Mouse (Mus musculus) gonadal fat pad, adult 2 months (tissue): Measurements from ENCODE around the gene Tesk2. TPM values are rescaled to one million over a fixed set of nuclear protein-coding genes. Genes with fewer than 3 reads are reported as not detected.

ENCODE experiments used
- DNase-seq: peaks from one replicate; pipeline ENCODE4 v3.0.0-alpha.2; 2012; ENCODE audit warnings: low read depth
- polyA plus RNA-seq: library from polyadenylated mRNA; depleted of rRNA; stranded (reverse); fragments of >200 nt; gene quantifications from 2 replicates; pipeline ENCODE4 v1.2.3, GENCODE M21; 2012

Gene Tesk2
- polyA plus RNA-seq, 1 experiment: 12.7 TPM

GRCm38 (mm10) chr4:116712536-116712935, 8.2 kb upstream of the Tesk2 start:
- no peak for DNase-seq

- no peak for DNase-seq
Measured at GRCm38 (mm10) chr4:116719396-116719795, 1.4 kb upstream of the Tesk2 start.

GRCm38 (mm10) chr4:116721098-116721628, 415 bp downstream of the Tesk2 start:
- no peak for DNase-seq

GRCm38 (mm10) chr4:116722230-116722629, 1.5 kb downstream of the Tesk2 start:
- no peak for DNase-seq

- no peak for DNase-seq
Measured at GRCm38 (mm10) chr4:116725444-116725843, 4.7 kb downstream of the Tesk2 start.

- no peak for DNase-seq
Measured at GRCm38 (mm10) chr4:116727401-116727800, 6.7 kb downstream of the Tesk2 start.

- DNase-seq: no peak
Measured at GRCm38 (mm10) chr4:116729532-116729931, 8.8 kb downstream of the Tesk2 start.

GRCm38 (mm10) chr4:116731077-116731476, 10.3 kb downstream of the Tesk2 start:
- no peak for DNase-seq

GRCm38 (mm10) chr4:116732355-116732754, 11.6 kb downstream of the Tesk2 start:
- DNase-seq: no peak

- DNase-seq: no peak
Measured at GRCm38 (mm10) chr4:116734996-116735395, 14.2 kb downstream of the Tesk2 start.

GRCm38 (mm10) chr4:116738972-116739751, 18.4 kb downstream of the Tesk2 start:
- no peak for DNase-seq

- DNase-seq: no peak
Measured at GRCm38 (mm10) chr4:116749750-116750149, 29.0 kb downstream of the Tesk2 start.

GRCm38 (mm10) chr4:116761914-116762313, 41.2 kb downstream of the Tesk2 start:
- DNase-seq: no peak

GRCm38 (mm10) chr4:116764001-116764400, 43.3 kb downstream of the Tesk2 start:
- no peak for DNase-seq

GRCm38 (mm10) chr4:116768510-116768909, 47.8 kb downstream of the Tesk2 start:
- no peak for DNase-seq

GRCm38 (mm10) chr4:116769060-116769459, 48.3 kb downstream of the Tesk2 start:
- no peak for DNase-seq

- no peak for DNase-seq
Measured at GRCm38 (mm10) chr4:116776391-116776790, 55.6 kb downstream of the Tesk2 start.

GRCm38 (mm10) chr4:116777079-116777478, 56.3 kb downstream of the Tesk2 start:
- no peak for DNase-seq

- DNase-seq: no peak
Measured at GRCm38 (mm10) chr4:116780541-116780940, 59.8 kb downstream of the Tesk2 start.

GRCm38 (mm10) chr4:116781366-116781765, 60.6 kb downstream of the Tesk2 start:
- no peak for DNase-seq

GRCm38 (mm10) chr4:116782171-116782570, 61.4 kb downstream of the Tesk2 start:
- DNase-seq: no peak

- DNase-seq: no peak
Measured at GRCm38 (mm10) chr4:116786587-116786986, 65.8 kb downstream of the Tesk2 start.

GRCm38 (mm10) chr4:116787985-116788760, 67.4 kb downstream of the Tesk2 start:
- no peak for DNase-seq
